Mouse (Mus musculus): ENCODE measurements around the gene Kdm4d. TPM values are rescaled to one million over a fixed set of nuclear protein-coding genes. Genes with fewer than 3 reads are reported as not detected.
"Not testable (repeated sequence)": the region's sequence is repeated elsewhere in the genome, so short reads cannot be mapped to it uniquely, and the experiment has no call there.

Gene Kdm4d
- total RNA-seq, 2 experiments from 2014 or later, result not detected

GRCm38 (mm10) chr9:14462536-14462935, 37.7 kb downstream of the Kdm4d start:
- not testable (repeated sequence) for DNase-seq

GRCm38 (mm10) chr9:14456320-14456719, 44.0 kb downstream of the Kdm4d start:
- DNase-seq, result no peak
- intact Hi-C loops (cut with DNase I), result no loop called here

More at GRCm38 (mm10) chr9:14462536-14462935, 37.7 kb downstream of the Kdm4d start:
- intact Hi-C loops (cut with DNase I), result not testable (repeated sequence)

GRCm38 (mm10) chr9:14451120-14451519, 49.2 kb downstream of the Kdm4d start:
- intact Hi-C loops (cut with DNase I), result loop anchor here (5.0 kb wide), 1 partner anchor 104 kb away; no protein-coding TSS in a partner anchor
- not testable (repeated sequence) for DNase-seq

- DNase-seq; intact Hi-C loops (cut with DNase I): not testable (repeated sequence)
These were observed 53.2 kb downstream of the Kdm4d start for GRCm38 (mm10) chr9:14447086-14447485.

GRCm38 (mm10) chr9:14440347-14440746, 59.9 kb downstream of the Kdm4d start:
- intact Hi-C loops (cut with DNase I), result no loop called here
- no peak for DNase-seq

GRCm38 (mm10) chr9:14433252-14433939, 66.9 kb downstream of the Kdm4d start:
- DNase-seq, result no peak
- intact Hi-C loops (cut with DNase I), result no loop called here

Other genes with a start within 250 kb of the Kdm4d start
- 10 to 100 TPM; 25.0 to 31.3 TPM for gene Sesn3, start 225.4 kb downstream of the Kdm4d start, total RNA-seq (2021)
- gene Endod1, start 119.0 kb downstream of the Kdm4d start, total RNA-seq (2021), result 10 to 100 TPM; 12.7 to 13.0 TPM
- gene Cwc15, start 135 bp upstream of the Kdm4d start, total RNA-seq (2021), result 10 to 100 TPM; 79.2 to 80.4 TPM
- 10 to 100 TPM; 62.2 to 65.4 TPM for gene Amotl1, start 144.6 kb upstream of the Kdm4d start, total RNA-seq (2021)
- not detected for gene Piwil4, start 240.3 kb upstream of the Kdm4d start, total RNA-seq (2021)

Measured in heart, postnatal 10 days (tissue).